Mouse (Mus musculus): ENCODE results near the gene Syna. TPM values are rescaled to one million over a fixed set of nuclear protein-coding genes. Genes with fewer than 3 reads are reported as not detected.

Gene Syna
- total RNA-seq (2015; ENCODE audit: low replicate concordance) (not detected in 2 replicates), total RNA-seq (2017; ENCODE audit: low replicate concordance) (not detected in 2 replicates)

GRCm38 (mm10) chr5:134560071-134560449, at the start of gene Syna:
TSS of gene Syna (minus strand) at chr5:134560171.
- no peak for ATAC-seq (replicated peaks; ENCODE audit: low FRiP score, poor library complexity, severe bottlenecking)

- no peak for ATAC-seq (replicated peaks; ENCODE audit: low FRiP score, poor library complexity, severe bottlenecking)
Observed at GRCm38 (mm10) chr5:134607121-134607520, 47.1 kb upstream of the Syna start.

- 0 out of 2 replicates have a peak, but pooled peaks have one; percentile 30 for ATAC-seq (replicated peaks; ENCODE audit: low FRiP score, poor library complexity, severe bottlenecking)
Observed at GRCm38 (mm10) chr5:134606314-134606713, 46.3 kb upstream of the Syna start.

GRCm38 (mm10) chr5:134604376-134604775, 44.4 kb upstream of the Syna start:
- no peak for ATAC-seq (replicated peaks; ENCODE audit: low FRiP score, poor library complexity, severe bottlenecking)

- ATAC-seq (replicated peaks; ENCODE audit: low FRiP score, poor library complexity, severe bottlenecking): no peak
Observed at GRCm38 (mm10) chr5:134597711-134598110, 37.7 kb upstream of the Syna start.

- ATAC-seq (replicated peaks; ENCODE audit: low FRiP score, poor library complexity, severe bottlenecking): peak; percentile 83
Observed at GRCm38 (mm10) chr5:134593093-134593492, 33.1 kb upstream of the Syna start.

GRCm38 (mm10) chr5:134592026-134592581, 32.1 kb upstream of the Syna start:
- ATAC-seq (replicated peaks; ENCODE audit: low FRiP score, poor library complexity, severe bottlenecking): no peak

- no peak for ATAC-seq (replicated peaks; ENCODE audit: low FRiP score, poor library complexity, severe bottlenecking)
Observed at GRCm38 (mm10) chr5:134589900-134590299, 29.9 kb upstream of the Syna start.

- ATAC-seq (replicated peaks; ENCODE audit: low FRiP score, poor library complexity, severe bottlenecking): no peak
Observed at GRCm38 (mm10) chr5:134584798-134585197, 24.8 kb upstream of the Syna start.

- ATAC-seq (replicated peaks; ENCODE audit: low FRiP score, poor library complexity, severe bottlenecking): no peak
Observed at GRCm38 (mm10) chr5:134583884-134584213, 23.9 kb upstream of the Syna start.

- ATAC-seq (replicated peaks; ENCODE audit: low FRiP score, poor library complexity, severe bottlenecking): peak; percentile 40
Observed at GRCm38 (mm10) chr5:134583006-134583883, 23.3 kb upstream of the Syna start.

GRCm38 (mm10) chr5:134582221-134582907, 22.4 kb upstream of the Syna start:
- peak; percentile 99 for ATAC-seq (replicated peaks; ENCODE audit: low FRiP score, poor library complexity, severe bottlenecking)

- ATAC-seq (replicated peaks; ENCODE audit: low FRiP score, poor library complexity, severe bottlenecking): no peak
Observed at GRCm38 (mm10) chr5:134581146-134581545, 21.2 kb upstream of the Syna start, which contains the start of gene Rfc2. TSS of gene Rfc2 (plus strand) at chr5:134581366.

- no peak for ATAC-seq (replicated peaks; ENCODE audit: low FRiP score, poor library complexity, severe bottlenecking)
Observed at GRCm38 (mm10) chr5:134579135-134579534, 19.2 kb upstream of the Syna start.

- ATAC-seq (replicated peaks; ENCODE audit: low FRiP score, poor library complexity, severe bottlenecking): no peak
Observed at GRCm38 (mm10) chr5:134577534-134577933, 17.6 kb upstream of the Syna start.

GRCm38 (mm10) chr5:134576517-134577220, 16.7 kb upstream of the Syna start:
- peak; percentile 61; the same call in 1 of the 2 replicates for ATAC-seq (replicated peaks; ENCODE audit: low FRiP score, poor library complexity, severe bottlenecking)

- no peak for ATAC-seq (replicated peaks; ENCODE audit: low FRiP score, poor library complexity, severe bottlenecking)
Observed at GRCm38 (mm10) chr5:134575833-134576232, 15.9 kb upstream of the Syna start.

- ATAC-seq (replicated peaks; ENCODE audit: low FRiP score, poor library complexity, severe bottlenecking): 0 out of 2 replicates have a peak, but pooled peaks have one; percentile 8
Observed at GRCm38 (mm10) chr5:134572508-134573214, 12.7 kb upstream of the Syna start.
